Mouse (Mus musculus) embryonic facial prominence, embryonic 14.5 days (tissue): ENCODE results near the gene Ptprf. TPM values are rescaled to one million over a fixed set of nuclear protein-coding genes. Genes with fewer than 3 reads are reported as not detected.

ENCODE experiments used
- ATAC-seq: fragments of 200-750 bp; cut with Nextera tagmentation; 2 replicates; pipeline ENCODE4 v1.8.0; 2017; ENCODE audit warnings: low read depth, moderate number of reproducible peaks, moderate TSS enrichment
- DNase-seq: peaks from one replicate; pipeline ENCODE4 v3.0.0-alpha.2; 2015; ENCODE audit warnings: low spot score
- H3K27ac ChIP-seq: fragments of 300-500 bp; sonication (generic); replicated peaks from 2 replicates; pipeline ENCODE4 v1.5.1; 2014; ENCODE audit warnings: low read depth, mild to moderate bottlenecking, low read length, moderate library complexity
- H3K27me3 ChIP-seq: fragments of 300-500 bp; sonication (generic); replicated peaks from 2 replicates; pipeline ENCODE4 v1.6.1; 2014; ENCODE audit warnings: low read length; ENCODE audit not compliant: control insufficient read depth, insufficient read depth
- H3K36me3 ChIP-seq: fragments of 300-500 bp; sonication (generic); 2 replicates; pipeline ENCODE4 v1.6.1; 2014; ENCODE audit warnings: low read length, mixed read lengths; ENCODE audit not compliant: control insufficient read depth, insufficient read depth
- H3K4me1 ChIP-seq: fragments of 300-500 bp; sonication (generic); 2 replicates; pipeline ENCODE4 v1.6.1; 2014; ENCODE audit warnings: antibody characterized with exemption, low read length; ENCODE audit not compliant: control insufficient read depth, insufficient read depth
- H3K4me2 ChIP-seq: fragments of 300-500 bp; sonication (generic); 2 replicates; pipeline ENCODE4 v1.6.1; 2014; ENCODE audit warnings: low read depth, mild to moderate bottlenecking, low read length, moderate library complexity, mixed read lengths
- H3K4me3 ChIP-seq: fragments of 300-500 bp; sonication (generic); 2 replicates; pipeline ENCODE4 v1.5.1; 2014; ENCODE audit warnings: low read depth, mild to moderate bottlenecking, low read length
- H3K9ac ChIP-seq: fragments of 300-500 bp; sonication (generic); 2 replicates; pipeline ENCODE4 v1.6.1; 2014; ENCODE audit warnings: low read depth, mild to moderate bottlenecking, low read length, moderate library complexity, mixed read lengths
- H3K9me3 ChIP-seq: fragments of 300-500 bp; sonication (generic); 2 replicates; pipeline ENCODE4 v1.6.1; 2016; ENCODE audit warnings: low read length; ENCODE audit not compliant: control insufficient read depth
- WGBS: fragments of 180-500 bp; shearing (Covaris S2); extraction: QIAGEN DNeasy Blood & Tissue Kit; methylation state at CpG from one replicate; pipeline ENCODE4 v1.1.7; 2014; 5-methylcytosine and 5-hydroxymethylcytosine counted together
- microRNA-seq: library from miRNA; unstranded; fragments of <30 nt; microRNA quantifications from one replicate; pipeline ENCODE4, GENCODE M21; 2016; ENCODE audit warnings: borderline number of aligned reads
- polyA plus RNA-seq: library from polyadenylated mRNA; unstranded; fragments of >200 nt; fragmentation: Nextera tagmentation; extraction: Ambion mirVana; gene quantifications from 2 replicates; pipeline ENCODE4 v1.2.1, GENCODE M21; 2014

Gene Ptprf
- polyA plus RNA-seq, 1 experiment from 2014 or later: 59.8 TPM

- peaks cover 99% of the 10 kb centered on the region for H3K36me3 ChIP-seq
- DNase-seq (no peak), ATAC-seq (no peak)
- H3K9ac ChIP-seq: no peak overlapping the region
- H3K4me2 ChIP-seq: no peak overlapping the region
- H3K4me1 ChIP-seq: no peaks in the 10 kb centered on the region
- H3K4me3 ChIP-seq: no peak overlapping the region
- H3K27ac ChIP-seq: no peak overlapping the region
- 90% methylated on average over 12 of the region's 12 CpGs for WGBS
- H3K27me3 ChIP-seq: no peaks in the 10 kb centered on the region
- H3K9me3 ChIP-seq: no peaks in the 10 kb centered on the region
Measured at GRCm38 (mm10) chr4:118162123-118162522, 129.1 kb downstream of the Ptprf start.

Small RNAs within 50 kb of the gene (microRNA-seq; reads per million reads assigned to microRNA genes)
- 1.8 reads per million, percentile 5 among the genes with 10 or more reads in this experiment for gene Mir7226

Other genes with a start within 250 kb of the Ptprf start
- 5.6 and 6.6 TPM in 2 replicates for gene St3gal3, start 156.5 kb downstream of the Ptprf start, polyA plus RNA-seq
- 35.1 and 39.1 TPM in 2 replicates for gene Kdm4a, start 111.4 kb downstream of the Ptprf start, polyA plus RNA-seq
- 8.7 and 9.3 TPM in 2 replicates for gene Szt2, start 117.9 kb upstream of the Ptprf start, polyA plus RNA-seq
- gene Med8, start 117.9 kb upstream of the Ptprf start, polyA plus RNA-seq: 85.0 and 97.1 TPM in 2 replicates
- 106 and 118 TPM in 2 replicates for gene Elovl1, start 136.7 kb upstream of the Ptprf start, polyA plus RNA-seq
- gene Cdc20, start 145.9 kb upstream of the Ptprf start, polyA plus RNA-seq: 159 and 192 TPM in 2 replicates
- 0.45 and 0.48 TPM in 2 replicates for gene Mpl, start 166.1 kb upstream of the Ptprf start, polyA plus RNA-seq
- 22.3 and 24.2 TPM in 2 replicates for gene Tie1, start 198.7 kb upstream of the Ptprf start, polyA plus RNA-seq
- gene 2610528J11Rik, start 235.6 kb upstream of the Ptprf start, polyA plus RNA-seq: 6.1 and 8.2 TPM in 2 replicates